Mouse (Mus musculus): ENCODE data around the gene Pmpcb. TPM values are rescaled to one million over a fixed set of nuclear protein-coding genes. Genes with fewer than 3 reads are reported as not detected.
A peak's percentile ranks its signal among the peaks of the same experiment; 100 is the strongest.

Pmpcb gene
- polyA plus RNA-seq, 1 experiment from 2014 or later: 133 TPM

DNA sequence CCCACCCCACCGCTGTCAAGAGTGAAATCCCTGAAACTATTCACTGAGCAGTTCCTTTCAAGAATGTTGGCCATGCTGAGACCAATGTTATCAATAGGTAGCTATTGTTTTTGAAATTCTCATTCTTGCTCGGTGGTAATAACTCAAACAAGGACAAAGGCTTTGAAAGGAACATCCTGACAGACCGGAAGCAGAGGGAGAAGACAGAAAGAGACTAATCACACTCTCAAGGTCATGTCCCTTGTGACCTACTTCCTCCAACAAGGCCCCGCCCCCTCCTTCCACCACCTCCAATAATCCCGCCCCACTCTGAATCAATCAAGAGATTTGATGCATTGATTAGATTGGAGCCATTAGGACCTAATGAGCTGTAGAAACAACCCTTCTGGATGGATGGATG lies 18.4 kb upstream of the Pmpcb start:
- Histone ChIP-seq H3K27ac (ENCODE audit: low read depth, low read length) (no peak overlapping the region), H3K27me3 (ENCODE audit: control insufficient read depth, insufficient read depth, low read length) (no peaks in the 10 kb centered on the region), H3K4me1 (ENCODE audit: control insufficient read depth, insufficient read depth, low read length) (no peaks in the 10 kb centered on the region), H3K36me3 (ENCODE audit: control insufficient read depth, insufficient read depth, low read length) (no peaks in the 10 kb centered on the region), H3K9me3 (replicated peaks; ENCODE audit: control insufficient read depth, low read length) (no peaks in the 10 kb centered on the region), H3K4me2 (no peak overlapping the region), H3K9ac (ENCODE audit: low read depth, low read length) (no peak overlapping the region), H3K4me3 (ENCODE audit: low read depth, low read length) (no peak overlapping the region)
- 69% methylated on average over 5 of the region's 5 CpGs for WGBS (ENCODE audit: insufficient replicate concordance)
- ATAC-seq (replicated peaks; ENCODE audit: insufficient number of reproducible peaks, low FRiP score, low TSS enrichment): no peak

DNA sequence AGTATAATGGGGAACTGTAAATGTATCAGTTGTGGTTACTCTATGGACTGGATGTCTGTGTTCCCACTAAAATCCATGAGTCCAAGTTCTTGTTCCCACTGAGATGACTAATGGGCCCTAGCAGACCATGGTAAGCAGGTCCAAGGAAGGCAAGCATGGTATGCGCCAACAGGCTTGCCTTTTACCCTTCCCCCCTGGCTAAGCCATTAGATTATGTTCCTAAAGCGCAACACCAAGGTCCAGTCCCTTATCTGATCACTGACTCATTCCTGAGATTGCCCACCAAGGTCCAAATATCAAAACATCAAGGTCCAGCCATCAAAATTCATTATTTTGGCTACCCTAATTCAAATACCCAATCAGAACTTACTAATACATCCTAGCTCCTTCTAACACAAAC lies 17.7 kb upstream of the Pmpcb start:
- WGBS (ENCODE audit: insufficient replicate concordance): 79% methylated on average over 2 of the region's 2 CpGs
- no peak for ATAC-seq (replicated peaks; ENCODE audit: insufficient number of reproducible peaks, low FRiP score, low TSS enrichment)
- H3K27me3 ChIP-seq (ENCODE audit: control insufficient read depth, insufficient read depth, low read length): no peaks in the 10 kb centered on the region

DNA sequence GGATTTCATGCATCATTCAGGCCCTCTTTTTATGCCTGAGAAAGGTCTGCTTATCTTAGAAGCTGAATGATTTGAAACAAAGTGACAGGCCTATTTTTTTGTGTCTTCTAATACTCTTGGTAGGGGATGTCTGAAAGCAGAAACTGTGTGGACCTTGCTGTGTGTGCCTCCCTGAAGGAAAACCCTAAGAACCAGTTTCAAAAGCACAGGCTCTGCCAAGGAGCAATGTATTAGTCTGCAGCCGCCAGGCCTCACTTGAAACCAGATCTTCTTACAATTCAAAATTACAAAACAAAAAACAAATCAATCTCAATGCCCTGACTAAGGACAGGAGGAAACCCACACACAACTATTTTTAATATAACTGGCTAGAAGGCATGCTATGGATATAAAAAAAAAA lies 12.5 kb upstream of the Pmpcb start:
- H3K9ac ChIP-seq (ENCODE audit: low read depth, low read length): 0 out of 2 replicates have a peak overlapping the region, but pooled peaks have one; percentile 2
- H3K9me3 ChIP-seq (replicated peaks; ENCODE audit: control insufficient read depth, low read length): no peaks in the 10 kb centered on the region
- no peak for ATAC-seq (replicated peaks; ENCODE audit: insufficient number of reproducible peaks, low FRiP score, low TSS enrichment)
- WGBS (ENCODE audit: insufficient replicate concordance): 71% methylated on average over 1 of the region's 1 CpGs
- H3K4me1 ChIP-seq (ENCODE audit: control insufficient read depth, insufficient read depth, low read length): 0 out of 2 replicates have a peak, but pooled peaks cover 5% of the 10 kb centered on the region
- H3K4me2 ChIP-seq: no peak overlapping the region
- H3K27ac ChIP-seq (ENCODE audit: low read depth, low read length): peak overlapping the region; percentile 42; the same call in 1 of the 2 replicates
- no peaks in the 10 kb centered on the region for H3K27me3 ChIP-seq (ENCODE audit: control insufficient read depth, insufficient read depth, low read length)
- H3K36me3 ChIP-seq (ENCODE audit: control insufficient read depth, insufficient read depth, low read length): no peaks in the 10 kb centered on the region
- no peak overlapping the region for H3K4me3 ChIP-seq (ENCODE audit: low read depth, low read length)

More for the DNA sequence above, 17.7 kb upstream of the Pmpcb start:
- Histone ChIP-seq H3K36me3 (ENCODE audit: control insufficient read depth, insufficient read depth, low read length) (no peaks in the 10 kb centered on the region), H3K4me3 (ENCODE audit: low read depth, low read length) (no peak overlapping the region), H3K9me3 (replicated peaks; ENCODE audit: control insufficient read depth, low read length) (no peaks in the 10 kb centered on the region), H3K4me2 (no peak overlapping the region), H3K9ac (ENCODE audit: low read depth, low read length) (no peak overlapping the region), H3K27ac (ENCODE audit: low read depth, low read length) (no peak overlapping the region), H3K4me1 (ENCODE audit: control insufficient read depth, insufficient read depth, low read length) (no peaks in the 10 kb centered on the region)

DNA sequence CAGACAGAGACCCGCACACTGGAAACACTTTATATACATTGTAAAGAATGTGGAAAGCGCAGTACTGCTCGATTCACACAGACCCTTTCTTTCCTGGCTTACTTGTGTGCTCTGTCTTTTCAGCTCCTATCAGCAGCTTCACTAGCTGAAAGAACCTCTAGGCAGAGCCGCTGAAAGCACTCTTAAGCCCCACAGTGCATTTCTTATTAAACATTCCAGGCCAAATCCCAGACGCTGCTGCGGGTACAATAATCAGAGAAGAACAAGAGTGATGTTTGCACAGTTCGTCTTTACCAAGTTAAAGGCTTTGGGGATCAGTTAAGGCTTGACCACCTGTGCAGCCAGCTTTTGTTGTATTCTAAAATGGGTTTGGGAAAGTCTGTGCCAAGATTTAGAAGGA lies 12.1 kb upstream of the Pmpcb start:
- WGBS (ENCODE audit: insufficient replicate concordance): 44% methylated on average over 7 of the region's 7 CpGs
- H3K4me3 ChIP-seq (ENCODE audit: low read depth, low read length): no peak overlapping the region
- no peaks in the 10 kb centered on the region for H3K36me3 ChIP-seq (ENCODE audit: control insufficient read depth, insufficient read depth, low read length)
- H3K9ac ChIP-seq (ENCODE audit: low read depth, low read length): 0 out of 2 replicates have a peak overlapping the region, but pooled peaks have one; percentile 2
- H3K4me1 ChIP-seq (ENCODE audit: control insufficient read depth, insufficient read depth, low read length): 0 out of 2 replicates have a peak, but pooled peaks cover 5% of the 10 kb centered on the region
- no peak overlapping the region for H3K4me2 ChIP-seq
- peak overlapping the region; percentile 42; the same call in 1 of the 2 replicates for H3K27ac ChIP-seq (ENCODE audit: low read depth, low read length)
- no peak for ATAC-seq (replicated peaks; ENCODE audit: insufficient number of reproducible peaks, low FRiP score, low TSS enrichment)
- no peaks in the 10 kb centered on the region for H3K27me3 ChIP-seq (ENCODE audit: control insufficient read depth, insufficient read depth, low read length)
- H3K9me3 ChIP-seq (replicated peaks; ENCODE audit: control insufficient read depth, low read length): no peaks in the 10 kb centered on the region

DNA sequence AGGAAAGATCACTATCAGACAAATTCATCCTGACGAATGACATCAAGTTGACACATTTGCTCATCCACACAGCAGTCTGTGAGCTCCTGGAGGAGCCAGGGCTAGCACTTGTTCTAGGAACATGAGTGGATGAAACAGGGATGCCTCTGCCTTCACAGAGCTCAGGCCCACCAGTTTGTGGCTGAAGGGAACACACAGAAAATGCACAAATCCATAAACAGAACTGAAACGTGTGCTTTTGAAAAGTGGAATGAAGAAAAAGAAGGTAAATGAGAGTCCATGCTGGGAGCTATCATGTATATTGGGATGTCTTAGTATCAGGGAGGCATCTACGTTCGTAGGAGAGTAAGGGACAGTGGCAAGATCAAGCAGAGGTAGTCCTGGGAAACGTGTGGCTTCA lies 7.8 kb upstream of the Pmpcb start:
- H3K4me1 ChIP-seq (ENCODE audit: control insufficient read depth, insufficient read depth, low read length): 0 out of 2 replicates have a peak, but pooled peaks cover 5% of the 10 kb centered on the region
- ATAC-seq (replicated peaks; ENCODE audit: insufficient number of reproducible peaks, low FRiP score, low TSS enrichment): no peak
- WGBS (ENCODE audit: insufficient replicate concordance): 73% methylated on average over 5 of the region's 5 CpGs

DNA sequence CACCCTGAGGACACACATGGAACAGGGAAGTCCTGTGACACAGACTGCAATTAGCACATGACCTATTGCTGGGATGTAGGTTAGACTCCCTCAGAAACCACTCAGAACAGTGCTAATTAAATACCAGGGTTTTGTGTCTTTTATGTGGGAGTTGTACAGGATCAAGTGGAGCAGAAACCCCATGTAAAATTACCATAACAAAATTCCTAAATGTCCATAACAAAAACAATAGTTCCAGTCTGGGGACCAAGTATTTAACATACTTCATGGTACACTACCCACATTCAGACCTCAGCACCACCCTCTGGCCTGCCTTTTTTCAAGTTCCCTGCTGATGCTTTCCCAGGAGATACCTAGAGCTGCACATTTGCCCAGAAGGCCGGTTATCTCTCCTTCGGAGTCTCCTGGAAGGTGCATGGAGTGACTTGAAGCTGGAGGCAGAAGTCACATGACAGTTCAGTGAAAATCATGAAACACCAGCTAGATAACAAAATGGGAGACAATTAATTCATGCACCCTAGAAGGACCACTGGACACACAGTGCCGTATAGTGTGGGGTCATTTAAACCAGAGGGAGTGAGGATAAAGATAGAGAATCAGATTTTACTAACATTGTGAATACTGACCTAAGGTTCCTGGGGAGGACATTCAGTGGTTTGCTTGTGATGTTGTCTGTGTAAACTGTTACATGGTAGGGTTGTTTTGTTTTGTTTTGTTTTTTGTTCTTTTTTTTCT lies 4.6 kb upstream of the Pmpcb start:
- WGBS (ENCODE audit: insufficient replicate concordance): 72% methylated on average over 3 of the region's 3 CpGs
- no peak overlapping the region for H3K9ac ChIP-seq (ENCODE audit: low read depth, low read length)
- H3K27ac ChIP-seq (ENCODE audit: low read depth, low read length): peak overlapping the region; percentile 31; the same call in 1 of the 2 replicates
- no peak for ATAC-seq (replicated peaks; ENCODE audit: insufficient number of reproducible peaks, low FRiP score, low TSS enrichment)
- no peaks in the 10 kb centered on the region for H3K36me3 ChIP-seq (ENCODE audit: control insufficient read depth, insufficient read depth, low read length)
- H3K4me2 ChIP-seq: no peak overlapping the region
- no peaks in the 10 kb centered on the region for H3K4me1 ChIP-seq (ENCODE audit: control insufficient read depth, insufficient read depth, low read length)
- H3K9me3 ChIP-seq (replicated peaks; ENCODE audit: control insufficient read depth, low read length): no peaks in the 10 kb centered on the region
- no peaks in the 10 kb centered on the region for H3K27me3 ChIP-seq (ENCODE audit: control insufficient read depth, insufficient read depth, low read length)
- H3K4me3 ChIP-seq (ENCODE audit: low read depth, low read length): no peak overlapping the region

More for the DNA sequence above, 7.8 kb upstream of the Pmpcb start:
- Histone ChIP-seq H3K9ac (ENCODE audit: low read depth, low read length) (no peak overlapping the region), H3K4me2 (no peak overlapping the region), H3K9me3 (replicated peaks; ENCODE audit: control insufficient read depth, low read length) (no peaks in the 10 kb centered on the region), H3K4me3 (ENCODE audit: low read depth, low read length) (no peak overlapping the region), H3K27me3 (ENCODE audit: control insufficient read depth, insufficient read depth, low read length) (no peaks in the 10 kb centered on the region), H3K36me3 (ENCODE audit: control insufficient read depth, insufficient read depth, low read length) (no peaks in the 10 kb centered on the region), H3K27ac (ENCODE audit: low read depth, low read length) (no peak overlapping the region)

DNA sequence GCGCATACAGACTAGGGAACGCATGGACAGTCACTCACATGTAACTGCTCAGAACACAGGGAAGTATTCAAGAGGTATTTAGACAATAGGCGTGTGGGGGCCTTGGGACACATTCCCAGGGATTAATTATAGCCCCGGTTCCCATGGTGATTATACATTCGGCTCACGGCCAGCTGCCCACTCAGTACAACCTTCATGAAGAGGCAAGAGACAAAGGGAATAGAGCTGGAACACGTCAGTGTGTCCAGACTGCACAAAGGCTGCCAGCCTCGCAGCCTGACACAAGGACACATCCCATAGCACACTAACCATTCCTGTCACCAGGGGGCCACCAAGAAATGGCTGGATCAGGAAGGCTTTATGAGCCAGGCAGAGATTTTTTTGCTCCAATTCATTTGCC lies 4.0 kb upstream of the Pmpcb start:
- Histone ChIP-seq H3K9ac (ENCODE audit: low read depth, low read length) (no peak overlapping the region), H3K4me2 (no peak overlapping the region; the same call in 1 of the 2 replicates), H3K27ac (ENCODE audit: low read depth, low read length) (peak overlapping the region; percentile 31; the same call in 1 of the 2 replicates), H3K36me3 (ENCODE audit: control insufficient read depth, insufficient read depth, low read length) (no peaks in the 10 kb centered on the region), H3K4me3 (ENCODE audit: low read depth, low read length) (no peak overlapping the region), H3K27me3 (ENCODE audit: control insufficient read depth, insufficient read depth, low read length) (no peaks in the 10 kb centered on the region), H3K4me1 (ENCODE audit: control insufficient read depth, insufficient read depth, low read length) (peaks cover 3% of the 10 kb centered on the region), H3K9me3 (replicated peaks; ENCODE audit: control insufficient read depth, low read length) (no peaks in the 10 kb centered on the region)
- WGBS (ENCODE audit: insufficient replicate concordance): 46% methylated on average over 8 of the region's 8 CpGs
- no peak for ATAC-seq (replicated peaks; ENCODE audit: insufficient number of reproducible peaks, low FRiP score, low TSS enrichment)

DNA sequence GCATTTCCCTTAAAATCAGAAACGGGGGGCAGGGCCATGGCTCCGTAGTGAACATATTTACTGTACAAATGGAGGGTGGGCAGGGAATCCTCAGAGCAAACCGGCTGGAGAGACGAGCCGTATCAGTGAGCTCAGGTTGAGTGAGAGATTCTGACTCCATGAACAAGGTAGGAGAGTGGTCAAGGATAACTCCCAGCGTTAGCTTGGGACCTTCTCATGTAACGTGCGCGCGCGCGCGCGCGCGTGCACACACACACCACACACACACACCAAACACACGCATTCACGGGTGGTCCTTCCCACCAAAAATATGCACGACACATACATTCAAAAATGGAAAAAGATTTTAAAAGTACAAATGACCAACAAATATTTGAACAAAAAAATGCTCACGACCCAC lies 1.8 kb upstream of the Pmpcb start:
- H3K36me3 ChIP-seq (ENCODE audit: control insufficient read depth, insufficient read depth, low read length): peaks cover 3% of the 10 kb centered on the region; the same call in 1 of the 2 replicates
- peaks cover 4% of the 10 kb centered on the region for H3K4me1 ChIP-seq (ENCODE audit: control insufficient read depth, insufficient read depth, low read length)
- H3K27ac ChIP-seq (ENCODE audit: low read depth, low read length): no peak overlapping the region
- ATAC-seq (replicated peaks; ENCODE audit: insufficient number of reproducible peaks, low FRiP score, low TSS enrichment): no peak
- H3K4me3 ChIP-seq (ENCODE audit: low read depth, low read length): peak overlapping the region; percentile 25; the same call in 1 of the 2 replicates
- 77% methylated on average over 20 of the region's 20 CpGs for WGBS (ENCODE audit: insufficient replicate concordance)
- no peak overlapping the region for H3K9ac ChIP-seq (ENCODE audit: low read depth, low read length)
- no peaks in the 10 kb centered on the region for H3K27me3 ChIP-seq (ENCODE audit: control insufficient read depth, insufficient read depth, low read length)
- H3K9me3 ChIP-seq (replicated peaks; ENCODE audit: control insufficient read depth, low read length): no peaks in the 10 kb centered on the region
- peak overlapping the region; percentile 43 for H3K4me2 ChIP-seq

Data from heart, embryonic 11.5 days (tissue).